Mouse (Mus musculus) heart, postnatal 0 days (tissue): ENCODE data around the gene Eng.

Experiments used
- CTCF ChIP-seq: IDR thresholded peaks from 2 replicates; pipeline ENCODE4 v1.5.1; 2016; ENCODE audit warnings: antibody characterized with exemption, control low read depth, low read depth
- EP300 ChIP-seq: IDR thresholded peaks from 2 replicates; pipeline ENCODE4 v1.6.1; 2016; ENCODE audit warnings: antibody characterized with exemption, low read depth

- TF ChIP-seq CTCF: no peak
- TF ChIP-seq EP300: peak; percentile 78
Observed at GRCm38 (mm10) chr2:32655826-32656225, 9.4 kb downstream of the Eng start.
